ENCODE assay signal across 8 mouse cellular contexts in the genomic region with DNA sequence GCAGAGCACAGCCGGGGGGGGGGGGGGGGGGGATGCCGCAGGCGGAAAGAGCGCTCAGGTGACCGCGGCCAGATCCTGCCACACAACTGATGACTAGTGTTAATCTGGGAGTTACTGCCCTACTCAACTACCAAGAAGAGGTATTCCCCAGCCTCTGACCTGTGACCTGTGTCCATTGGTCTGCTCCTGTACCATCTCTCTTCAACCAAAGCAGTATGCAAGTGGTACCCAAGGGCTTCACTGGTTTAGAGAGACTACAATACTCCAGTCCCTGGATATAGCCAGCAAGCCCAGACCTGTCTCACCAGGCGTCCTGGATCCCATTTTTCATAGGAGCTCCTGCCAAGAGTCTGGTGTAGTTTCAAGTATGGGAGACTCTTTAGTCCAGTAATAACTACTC. TPM values are rescaled to one million over a fixed set of nuclear protein-coding genes. Genes with fewer than 3 reads are reported as not detected.
A peak's percentile ranks its signal among the peaks of the same experiment; 100 is the strongest.
DNase-seq lines count a peak whose midpoint lies in the region; ATAC-seq and TF ChIP-seq lines count a peak whose summit lies in the region.

No protein-coding gene starts in this region.

- intact Hi-C loops in gastrocnemius, adult 2 months (cut with DNase I): loop anchor here (5.0 kb wide), 2 partner anchors 73 to 92 kb away; no protein-coding TSS in a partner anchor

- peak overlapping the region; percentile 86 for H3K4me3 ChIP-seq in gastrocnemius, adult 2 months
- peak overlapping the region in 1 of 3 experiments; percentile 77 for H3K4me3 ChIP-seq in CH12.LX (replicated peaks in 1 of 3; ENCODE audit: low read depth in 2 of 3, low read length in 2 of 3, poor library complexity in 1 of 3)
- H3K4me3 ChIP-seq in forebrain, embryonic 12.5 days (replicated peaks): peak overlapping the region; percentile 74
- no peak overlapping the region for H3K4me3 ChIP-seq in liver, embryonic 14.5 days (ENCODE audit: insufficient read depth in 1 of 2, low read depth in 2 of 2, low read length in 2 of 2)

- peaks cover 0 to 24% of the 10 kb centered on the region in 2 experiments; a peak in 2 of 4 replicates for H3K4me1 ChIP-seq in CH12.LX (ENCODE audit: control insufficient read depth in 1 of 2, insufficient read depth in 2 of 2)
- H3K4me1 ChIP-seq in forebrain, embryonic 12.5 days: peaks cover 8% of the 10 kb centered on the region
- no peaks in the 10 kb centered on the region for H3K4me1 ChIP-seq in liver, embryonic 14.5 days (replicated peaks; ENCODE audit: control insufficient read depth in 2 of 2, insufficient read depth in 2 of 2, low read length in 1 of 2)

- TF ChIP-seq EP300 in CH12.LX (IDR thresholded peaks at IDR 0.05; ENCODE audit: low read length): no peak
- TF ChIP-seq EP300 in liver, embryonic 14.5 days (IDR thresholded peaks at IDR 0.05; ENCODE audit: low read depth): no peak

- dilution Hi-C loops in CH12.LX (cut with MboI; ENCODE audit: extremely low pct_ligation_motif_present, extremely low pct_unique_long_range_greater_than_20kb, low sequenced_read_pairs): no loop called here

- H3K36me3 ChIP-seq in CH12.LX (replicated peaks in 1 of 2; ENCODE audit: control insufficient read depth in 1 of 2, insufficient read depth in 1 of 2, low read length in 1 of 2): no peaks in the 10 kb centered on the region
- H3K36me3 ChIP-seq in forebrain, embryonic 12.5 days (replicated peaks): no peaks in the 10 kb centered on the region
- H3K36me3 ChIP-seq in liver, embryonic 14.5 days (replicated peaks; ENCODE audit: control insufficient read depth, insufficient read depth, low read depth): no peaks in the 10 kb centered on the region

- H3K27me3 ChIP-seq in CH12.LX (replicated peaks): no peaks in the 10 kb centered on the region
- H3K27me3 ChIP-seq in forebrain, embryonic 12.5 days: peaks cover 26% of the 10 kb centered on the region
- peaks cover 23% of the 10 kb centered on the region for H3K27me3 ChIP-seq in liver, embryonic 14.5 days (ENCODE audit: control insufficient read depth, insufficient read depth, low read length)

- DNase-seq in gastrocnemius, adult 2 months: no peak
- no peak for DNase-seq in gastrocnemius, postnatal 10 days
- no peak for DNase-seq in CH12.LX (ENCODE audit: extremely low read depth)
- no peak for DNase-seq in liver, embryonic 14.5 days (ENCODE audit: low read depth in 3 of 3, low spot score in 3 of 3)
- DNase-seq in ovary, postnatal 10 days (ENCODE audit: low spot score): no peak

- 22% methylated on average over 6 of the region's 7 CpGs for WGBS in forebrain, embryonic 12.5 days
- WGBS in liver, embryonic 14.5 days (ENCODE audit: insufficient replicate concordance): 23% methylated on average over 6 of the region's 7 CpGs

- no peak for TF ChIP-seq RAD21 in CH12.LX (IDR thresholded peaks at IDR 0.05; ENCODE audit: low read depth, low read length)

- H3K4me2 ChIP-seq in CH12.LX (ENCODE audit: insufficient read depth, low read depth, poor library complexity, severe bottlenecking): peak overlapping the region; percentile 87; the same call in 1 of the 2 replicates
- peak overlapping the region; percentile 98 for H3K4me2 ChIP-seq in forebrain, embryonic 12.5 days
- peak overlapping the region; percentile 67 for H3K4me2 ChIP-seq in liver, embryonic 14.5 days (ENCODE audit: low read depth)

- TF ChIP-seq CTCF in gastrocnemius, adult 2 months (IDR thresholded peaks at IDR 0.05): no peak
- TF ChIP-seq CTCF in CH12.LX (conservative IDR thresholded peaks at IDR 0.05 in 1 of 2, IDR thresholded peaks at IDR 0.05 in 1 of 2; ENCODE audit: low read depth in 2 of 2, low read length in 2 of 2): no peak
- TF ChIP-seq CTCF in liver, embryonic 14.5 days (IDR thresholded peaks at IDR 0.05; ENCODE audit: low read depth): no peak

- H3K79me2 ChIP-seq in CH12.LX (replicated peaks; ENCODE audit: control insufficient read depth, extremely low read depth, insufficient read depth, poor library complexity, severe bottlenecking): no peaks in the 10 kb centered on the region

- H3K9ac ChIP-seq in CH12.LX (ENCODE audit: insufficient read depth, low read depth): no peak overlapping the region
- peak overlapping the region; percentile 70 for H3K9ac ChIP-seq in forebrain, embryonic 12.5 days
- H3K9ac ChIP-seq in liver, embryonic 14.5 days (replicated peaks): no peak overlapping the region

- no peak for TF ChIP-seq POLR2A in CH12.LX (IDR thresholded peaks at IDR 0.05; ENCODE audit: low read depth, low read length)

- H3K9me3 ChIP-seq in CH12.LX (replicated peaks; ENCODE audit: low read length): peaks cover 7% of the 10 kb centered on the region
- no peaks in the 10 kb centered on the region for H3K9me3 ChIP-seq in forebrain, embryonic 12.5 days
- H3K9me3 ChIP-seq in liver, embryonic 14.5 days (ENCODE audit: control insufficient read depth, low read length): no peaks in the 10 kb centered on the region

- peak; percentile 56 for ATAC-seq in forebrain, embryonic 12.5 days (ENCODE audit: low FRiP score)
- ATAC-seq in liver, embryonic 14.5 days (ENCODE audit: insufficient read depth): no peak
- no peak for ATAC-seq in granulocyte monocyte progenitor cell, adult 5-6 weeks (replicated peaks; ENCODE audit: poor library complexity, severe bottlenecking)
- no peak; the same call in 1 of the 2 replicates for ATAC-seq in frontal cortex, adult (ENCODE audit: low TSS enrichment)

- in situ Hi-C loops in CH12.LX (cut with MboI; ENCODE audit: low pct_ligation_motif_present, low pct_unique_long_range_greater_than_20kb, low sequenced_read_pairs): loop anchor here (10.0 kb wide), 1 partner anchor 205 kb away; no protein-coding TSS in a partner anchor

- H3K27ac ChIP-seq in gastrocnemius, adult 2 months: peak overlapping the region; percentile 82
- no peak overlapping the region for H3K27ac ChIP-seq in CH12.LX (ENCODE audit: insufficient read depth, low read depth)
- no peak overlapping the region for H3K27ac ChIP-seq in forebrain, embryonic 12.5 days
- H3K27ac ChIP-seq in liver, embryonic 14.5 days: no peak overlapping the region

TF ChIP-seq in CH12.LX, 34 proteins besides CTCF, POLR2A, EP300 and RAD21:
- TF ChIP-seq BHLHE40 (IDR thresholded peaks at IDR 0.05; ENCODE audit: low read depth, low read length) (0 out of 2 replicates have a peak, but pooled peaks have one; percentile 6), SIN3A (IDR thresholded peaks at IDR 0.05; ENCODE audit: low read length) (no peak)

RNA-seq across cellular contexts. Expression of gene Eps8, which starts 5.1 kb away (rescaled TPM):
- total RNA-seq in gastrocnemius, adult 2 months (2021): 1 to 10 TPM; 4.3 to 6.9 TPM
- 10 to 100 TPM; 11.4 to 14.7 TPM for total RNA-seq in gastrocnemius, postnatal 10 days (2021)
- 2.2 TPM in 2 replicates for total RNA-seq in CH12.LX (2012; rRNA removed)
- 2.2 and 2.4 TPM in 2 replicates for total RNA-seq in CH12.LX (2014; rRNA removed)
- 6.5 and 7.4 TPM in 2 replicates for polyA plus RNA-seq in CH12.LX (2012; ENCODE audit: insufficient read length, low read depth)
- 8.0 and 9.9 TPM in 2 replicates for polyA plus RNA-seq in forebrain, embryonic 12.5 days (2016; fragmentation: Nextera tagmentation; extraction: Ambion mirVana)
- 0.23 and 0.42 TPM in 2 replicates for polyA plus RNA-seq in liver, embryonic 14.5 days (2012; rRNA removed)
- polyA plus RNA-seq in liver, embryonic 14.5 days (2014; fragmentation: Nextera tagmentation; extraction: Ambion mirVana): 0.94 and 1.4 TPM in 2 replicates
- total RNA-seq in granulocyte monocyte progenitor cell, adult 5-6 weeks (2014; fragmentation: Nextera tagmentation): 1.3 and 2.1 TPM in 2 replicates
- 2.8 and 3.9 TPM in 2 replicates for total RNA-seq in granulocyte monocyte progenitor cell, adult 5-6 weeks (2017)

Comparison
In these comparisons a context has a peak if more than half of its experiments do, and no peak if none do; other contexts are left out.
1. H3K4me3 ChIP-seq: peak in gastrocnemius, adult 2 months (single experiment) and forebrain, embryonic 12.5 days (single experiment); none in liver, embryonic 14.5 days (0 of 2).
2. Peak in every context shown above with its lines, with median percentiles within 50 percentile points of each other: H3K4me2 ChIP-seq.